ENCODE assay signal across 8 mouse cellular contexts in the genomic region with DNA sequence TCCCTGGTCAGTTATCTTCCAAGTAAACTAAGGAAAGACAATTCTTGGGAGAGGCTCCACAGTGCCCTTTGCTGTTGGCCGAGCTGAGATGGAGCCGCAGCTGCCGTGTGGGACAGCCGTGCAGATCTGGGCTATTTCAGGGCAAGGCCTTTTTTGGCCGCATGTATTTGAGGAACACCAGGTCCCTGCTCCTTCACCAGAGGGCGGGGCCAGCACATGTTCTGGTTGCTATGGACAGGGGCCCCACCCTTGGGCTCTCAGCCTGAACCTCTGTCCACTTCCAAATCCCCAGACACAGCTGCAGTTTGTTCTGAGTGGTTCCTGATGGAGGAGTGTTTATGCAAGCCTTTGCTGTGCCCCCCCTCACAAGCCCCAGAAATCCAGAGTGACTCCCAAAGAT. TPM values are rescaled to one million over a fixed set of nuclear protein-coding genes. Genes with fewer than 3 reads are reported as not detected.
A peak's percentile ranks its signal among the peaks of the same experiment; 100 is the strongest.
DNase-seq lines count a peak whose midpoint lies in the region; ATAC-seq lines count a peak whose summit lies in the region.

No protein-coding gene starts in this region.

- 29% methylated on average over 6 of the region's 6 CpGs for WGBS in intestine, embryonic 16.5 days
- WGBS in forebrain, embryonic 11.5 days = 77% methylated on average over 6 of the region's 6 CpGs

- no peaks in the 10 kb centered on the region for H3K36me3 ChIP-seq in intestine, embryonic 16.5 days (ENCODE audit: control insufficient read depth, insufficient read depth, low read length)
- H3K36me3 ChIP-seq in forebrain, embryonic 11.5 days (ENCODE audit: control insufficient read depth, insufficient read depth, low read length) = no peaks in the 10 kb centered on the region

- no peak overlapping the region for H3K4me3 ChIP-seq in intestine, embryonic 16.5 days (ENCODE audit: low read length)
- H3K4me3 ChIP-seq in forebrain, embryonic 11.5 days (ENCODE audit: low read depth, low read length) = no peak overlapping the region

- peaks cover 52% of the 10 kb centered on the region for H3K4me1 ChIP-seq in intestine, embryonic 16.5 days (ENCODE audit: control insufficient read depth, insufficient read depth, low read length)
- peaks cover 18% of the 10 kb centered on the region for H3K4me1 ChIP-seq in forebrain, embryonic 11.5 days (replicated peaks; ENCODE audit: control insufficient read depth, insufficient read depth, low read length)

- peak; percentile 83 for DNase-seq in NIH3T3 (ENCODE audit: low read depth)
- DNase-seq in gastrocnemius, postnatal 10 days = peak; percentile 64
- DNase-seq in lung, postnatal 10 days = peak; percentile 78
- DNase-seq in spleen, adult 18-20 months = no peak
- DNase-seq in cerebellum, postnatal 10 days = no peak
- DNase-seq in forebrain, embryonic 11.5 days (ENCODE audit: low spot score) = no peak

- H3K4me2 ChIP-seq in intestine, embryonic 16.5 days (ENCODE audit: low read depth, low read length) = no peak overlapping the region
- no peak overlapping the region for H3K4me2 ChIP-seq in forebrain, embryonic 11.5 days (ENCODE audit: low read depth, low read length, severe bottlenecking)

- H3K27ac ChIP-seq in intestine, embryonic 16.5 days (ENCODE audit: low read length) = peak overlapping the region; percentile 91
- H3K27ac ChIP-seq in forebrain, embryonic 11.5 days (ENCODE audit: low read depth, low read length) = no peak overlapping the region

- peak; percentile 41 for ATAC-seq in intestine, embryonic 16.5 days
- no peak for ATAC-seq in megakaryocyte progenitor cell, adult 5-6 weeks (replicated peaks; ENCODE audit: poor library complexity)
- ATAC-seq in forebrain, embryonic 11.5 days (replicated peaks; ENCODE audit: low FRiP score) = no peak

- peaks cover 4% of the 10 kb centered on the region for H3K9me3 ChIP-seq in intestine, embryonic 16.5 days (ENCODE audit: control insufficient read depth, low read length)
- no peaks in the 10 kb centered on the region for H3K9me3 ChIP-seq in forebrain, embryonic 11.5 days (ENCODE audit: control insufficient read depth, low read length)

- no peaks in the 10 kb centered on the region for H3K27me3 ChIP-seq in intestine, embryonic 16.5 days (replicated peaks; ENCODE audit: control insufficient read depth, insufficient read depth, low read length)
- H3K27me3 ChIP-seq in forebrain, embryonic 11.5 days (ENCODE audit: control insufficient read depth, insufficient read depth, low read length) = no peaks in the 10 kb centered on the region

- peak overlapping the region; percentile 8; the same call in 1 of the 2 replicates for H3K9ac ChIP-seq in intestine, embryonic 16.5 days (ENCODE audit: low read depth, low read length)
- no peak overlapping the region for H3K9ac ChIP-seq in forebrain, embryonic 11.5 days (ENCODE audit: low read length)

RNA-seq across cellular contexts. Expression of gene Wbp2, which starts 13.6 kb away (rescaled TPM):
- 10 to 100 TPM; 64.8 to 66.8 TPM for total RNA-seq in gastrocnemius, postnatal 10 days (2021)
- 135 and 160 TPM in 2 replicates for polyA plus RNA-seq in intestine, embryonic 16.5 days (2015; fragmentation: Nextera tagmentation; extraction: Ambion mirVana)
- 42.4 and 56.5 TPM in 2 replicates for total RNA-seq in megakaryocyte progenitor cell, adult 5-6 weeks (2015)
- total RNA-seq in megakaryocyte progenitor cell, adult 5-6 weeks (2017) = 15.6 and 22.8 TPM in 2 replicates
- 100.0 and 111 TPM in 2 replicates for polyA plus RNA-seq in forebrain, embryonic 11.5 days (2014; fragmentation: Nextera tagmentation; extraction: Ambion mirVana)

RNA-seq across cellular contexts. Expression of gene Unc13d, which starts 22.6 kb away (rescaled TPM):
- under 1 TPM; 0.45 TPM for total RNA-seq in gastrocnemius, postnatal 10 days (2021)
- polyA plus RNA-seq in intestine, embryonic 16.5 days (2015; fragmentation: Nextera tagmentation; extraction: Ambion mirVana) = 6.4 and 7.5 TPM in 2 replicates
- total RNA-seq in megakaryocyte progenitor cell, adult 5-6 weeks (2015) = 13.6 and 15.8 TPM in 2 replicates
- total RNA-seq in megakaryocyte progenitor cell, adult 5-6 weeks (2017) = 15.5 and 26.1 TPM in 2 replicates
- 1.6 and 2.2 TPM in 2 replicates for polyA plus RNA-seq in forebrain, embryonic 11.5 days (2014; fragmentation: Nextera tagmentation; extraction: Ambion mirVana)

RNA-seq across cellular contexts. Expression of gene Trim47, which starts 26.6 kb away (rescaled TPM):
- 10 to 100 TPM; 21.9 to 31.7 TPM for total RNA-seq in gastrocnemius, postnatal 10 days (2021)
- polyA plus RNA-seq in intestine, embryonic 16.5 days (2015; fragmentation: Nextera tagmentation; extraction: Ambion mirVana) = 13.9 and 14.7 TPM in 2 replicates
- total RNA-seq in megakaryocyte progenitor cell, adult 5-6 weeks (2015) = 0.59 and 1.9 TPM in 2 replicates
- total RNA-seq in megakaryocyte progenitor cell, adult 5-6 weeks (2017) = 1.0 and 1.3 TPM in 2 replicates
- 3.4 and 3.8 TPM in 2 replicates for polyA plus RNA-seq in forebrain, embryonic 11.5 days (2014; fragmentation: Nextera tagmentation; extraction: Ambion mirVana)

RNA-seq across cellular contexts. Expression of gene Trim65, which starts 30.5 kb away (rescaled TPM):
- total RNA-seq in gastrocnemius, postnatal 10 days (2021) = 1 to 10 TPM; 3.3 to 3.6 TPM
- polyA plus RNA-seq in intestine, embryonic 16.5 days (2015; fragmentation: Nextera tagmentation; extraction: Ambion mirVana) = 7.7 and 9.3 TPM in 2 replicates
- total RNA-seq in megakaryocyte progenitor cell, adult 5-6 weeks (2015) = 13.8 and 16.2 TPM in 2 replicates
- 6.2 and 7.7 TPM in 2 replicates for total RNA-seq in megakaryocyte progenitor cell, adult 5-6 weeks (2017)
- 1.8 and 1.9 TPM in 2 replicates for polyA plus RNA-seq in forebrain, embryonic 11.5 days (2014; fragmentation: Nextera tagmentation; extraction: Ambion mirVana)

RNA-seq across cellular contexts. Expression of gene Mrpl38, which starts 38.3 kb away (rescaled TPM):
- 10 to 100 TPM; 40.8 to 46.2 TPM for total RNA-seq in gastrocnemius, postnatal 10 days (2021)
- 104 and 110 TPM in 2 replicates for polyA plus RNA-seq in intestine, embryonic 16.5 days (2015; fragmentation: Nextera tagmentation; extraction: Ambion mirVana)
- 38.2 and 47.0 TPM in 2 replicates for total RNA-seq in megakaryocyte progenitor cell, adult 5-6 weeks (2015)
- 24.0 and 24.9 TPM in 2 replicates for total RNA-seq in megakaryocyte progenitor cell, adult 5-6 weeks (2017)
- polyA plus RNA-seq in forebrain, embryonic 11.5 days (2014; fragmentation: Nextera tagmentation; extraction: Ambion mirVana) = 98.0 and 109 TPM in 2 replicates

Comparison
In these comparisons a context has a peak if more than half of its experiments do, and no peak if none do; other contexts are left out.
1. DNase-seq: peak in NIH3T3 (single experiment), gastrocnemius, postnatal 10 days (single experiment) and lung, postnatal 10 days (single experiment); none in spleen, adult 18-20 months (0 of 2), cerebellum, postnatal 10 days (0 of 2) and forebrain, embryonic 11.5 days (single experiment).
2. RNA of gene Unc13d, which starts 22.6 kb away (total RNA-seq): 13.6 to 26.1 TPM in megakaryocyte progenitor cell, adult 5-6 weeks; 0.45 TPM in gastrocnemius, postnatal 10 days; every median in the first group is over 10 times any median in the second.
3. RNA of gene Trim47, which starts 26.6 kb away (total RNA-seq): 21.9 to 31.7 TPM in gastrocnemius, postnatal 10 days; 0.59 to 1.9 TPM in megakaryocyte progenitor cell, adult 5-6 weeks; every median in the first group is over 4 times any median in the second.